Mouse (Mus musculus) layer of hippocampus, adult 8-10 months (tissue): Measurements from ENCODE around the gene Zim1. TPM values are rescaled to one million over a fixed set of nuclear protein-coding genes. Genes with fewer than 3 reads are reported as not detected.

Experiments
- DNase-seq, 2 experiments: peaks; one replicate each; pipeline ENCODE4 v3.0.0; 2022; ENCODE audit warnings: low spot score in 2 of 2
- total RNA-seq, 4 experiments: library from RNA; stranded (reverse); gene quantifications; 2 replicates each; pipeline ENCODE4 v1.2.4; 2022

Gene Zim1
- total RNA-seq, 4 experiments from 2014 or later = 4.4 to 8.8 (median 6.5) TPM

DNA sequence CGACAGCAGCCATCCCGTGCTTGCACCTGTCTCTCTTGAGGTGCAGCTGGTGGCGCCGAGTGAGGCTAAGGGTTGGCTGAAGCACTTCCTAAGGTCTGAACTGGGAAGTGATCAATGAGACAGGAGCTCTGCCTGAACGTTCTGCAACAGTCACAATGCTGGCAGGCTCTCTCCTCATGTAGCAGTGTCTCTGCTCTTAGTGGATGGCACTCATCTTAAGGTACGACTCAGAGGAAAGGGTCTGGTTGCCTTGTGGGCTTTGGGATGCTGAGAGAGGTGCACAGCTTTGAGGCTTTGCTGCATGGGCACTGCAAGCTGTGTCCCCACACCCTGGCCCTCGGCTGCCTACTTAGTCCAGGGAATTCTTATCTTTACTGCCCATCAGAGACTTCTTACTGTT is 45.0 kb downstream of the Zim1 start:
- DNase-seq = no peak

DNA sequence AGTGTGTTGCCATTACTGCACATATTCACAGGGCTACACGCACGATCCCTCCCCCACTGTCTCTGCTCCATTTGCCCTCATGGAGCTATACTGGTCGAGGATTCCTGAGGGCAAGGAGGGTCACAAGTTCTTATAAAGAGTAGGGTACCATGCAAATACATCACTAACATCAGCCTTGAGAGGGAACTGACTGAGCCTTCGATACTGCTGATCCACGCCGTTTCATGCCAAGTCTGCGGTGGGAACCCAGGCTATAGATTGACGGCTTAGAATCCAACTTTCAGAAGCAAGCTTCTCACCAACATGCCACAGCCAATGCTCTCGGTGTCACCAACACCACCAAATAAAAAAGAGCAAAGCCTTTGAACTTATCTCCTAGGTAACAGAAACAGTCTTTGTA is 45.7 kb downstream of the Zim1 start:
- DNase-seq = no peak

DNA sequence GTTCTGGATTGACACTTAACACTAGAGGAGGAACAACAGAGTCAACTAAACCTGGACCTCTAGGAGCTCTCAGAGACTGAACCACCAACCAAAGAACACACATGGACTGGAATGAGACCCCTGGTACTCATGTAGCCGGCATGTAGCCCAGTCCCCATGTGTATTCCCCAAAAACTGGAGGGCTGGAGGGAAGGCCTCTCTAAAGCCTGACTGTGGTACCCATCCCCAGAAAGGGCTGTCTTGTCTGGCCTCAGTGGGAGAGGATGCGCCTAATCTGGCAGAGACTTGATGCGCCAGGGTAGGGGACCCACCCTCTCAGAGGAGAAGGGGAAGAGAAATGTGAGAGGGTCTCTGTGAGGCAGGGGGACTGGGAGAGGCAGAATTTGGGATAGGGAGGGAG is 50.4 kb downstream of the Zim1 start:
- no peak for DNase-seq

DNA sequence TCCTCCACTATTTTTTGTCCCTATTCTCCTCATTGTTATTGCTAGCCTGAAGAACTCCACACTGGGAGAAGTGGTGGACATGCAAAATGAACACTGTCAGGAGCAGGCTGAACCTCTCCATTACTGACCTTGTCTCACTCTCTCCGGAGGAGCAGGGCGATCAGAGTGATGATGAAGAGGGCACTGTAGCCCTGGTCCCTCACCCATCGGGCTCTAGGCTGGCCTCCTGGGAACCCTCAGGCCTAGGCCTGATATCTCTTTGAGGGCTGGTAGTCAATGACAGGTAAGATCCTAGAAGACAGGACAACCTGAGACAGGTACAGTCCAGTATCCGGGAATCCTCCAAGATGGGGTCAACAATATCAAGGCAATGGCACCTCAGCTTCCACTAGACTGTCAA is 58.2 kb downstream of the Zim1 start:
- DNase-seq = no peak

DNA sequence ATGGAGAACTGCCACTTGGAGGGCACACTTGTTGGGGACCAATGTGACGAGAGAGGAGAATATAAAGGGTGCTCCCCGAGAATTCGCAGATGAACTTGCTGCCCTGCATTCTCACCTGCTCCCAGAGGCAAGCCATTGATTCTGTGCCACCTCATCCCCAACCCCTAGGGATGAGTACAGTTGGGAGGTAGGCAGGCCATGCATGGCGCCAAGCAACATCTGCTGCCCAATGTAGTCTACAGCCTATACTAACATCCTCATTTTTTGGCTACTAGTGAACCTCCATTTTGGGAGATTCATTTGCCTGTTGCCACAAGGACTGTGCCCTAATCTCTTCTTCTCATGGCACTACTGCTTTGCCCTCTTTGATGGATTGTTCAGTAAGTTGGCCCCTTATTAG is 59.5 kb downstream of the Zim1 start:
- no peak for DNase-seq

DNA sequence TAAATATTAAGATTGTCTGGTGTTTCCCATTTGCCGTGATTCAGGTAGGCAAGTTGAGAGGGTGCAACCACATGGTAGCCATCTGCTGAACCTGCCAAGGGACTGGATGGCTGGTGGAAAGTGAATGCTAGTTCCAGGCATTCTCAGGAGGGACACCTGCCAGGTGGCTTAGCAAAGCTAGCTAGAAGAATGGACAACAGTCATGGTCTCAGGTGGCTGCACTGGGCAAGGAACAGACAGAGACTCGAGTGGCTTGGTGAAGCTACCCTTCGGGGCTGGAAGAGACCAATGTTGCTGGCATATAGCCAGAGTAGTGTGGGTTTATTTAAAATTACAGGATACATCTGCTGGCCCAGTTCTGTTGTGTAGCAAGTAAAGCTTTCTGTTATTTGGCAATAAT is 60.4 kb downstream of the Zim1 start:
- no peak for DNase-seq

Other genes with a start within 250 kb of the Zim1 start
- under 1 TPM in 2 of 4 experiments, not detected in 2; 0.07 to 0.12 TPM for gene Olfr1336, start 240.3 kb downstream of the Zim1 start, total RNA-seq
- under 1 TPM in 1 of 4 experiments, not detected in 3; 0.07 TPM for gene Olfr1346, start 229.3 kb downstream of the Zim1 start, total RNA-seq
- not detected for gene Olfr5, start 209.5 kb downstream of the Zim1 start, total RNA-seq
- not detected for gene Olfr1347, start 196.7 kb downstream of the Zim1 start, total RNA-seq
- not detected for gene Olfr1348, start 187.7 kb downstream of the Zim1 start, total RNA-seq
- gene Olfr1349, start 173.5 kb downstream of the Zim1 start, total RNA-seq = under 1 TPM in 1 of 4 experiments, not detected in 3; 0.11 TPM
- gene Olfr1350, start 131.6 kb downstream of the Zim1 start, total RNA-seq = not detected
- gene Peg3, start 34.0 kb upstream of the Zim1 start, total RNA-seq = 100 to 1,000 TPM; 161 to 238 (median 189) TPM
- 10 to 100 TPM; 27.6 to 36.3 (median 30.6) TPM for gene Usp29, start 34.1 kb upstream of the Zim1 start, total RNA-seq